Mouse (Mus musculus) heart, embryonic 16.5 days (tissue): ENCODE results near the gene Phlpp1. TPM values are rescaled to one million over a fixed set of nuclear protein-coding genes. Genes with fewer than 3 reads are reported as not detected.

ENCODE experiments used
- ATAC-seq: fragments of 200-750 bp; cut with Nextera tagmentation; replicated peaks from 2 replicates; pipeline ENCODE4 v1.8.0; 2017; ENCODE audit warnings: moderate number of reproducible peaks; ENCODE audit not compliant: insufficient read depth, low FRiP score; ENCODE audit errors: extremely low read depth
- H3K27ac ChIP-seq: fragments of 300-500 bp; sonication (generic); 2 replicates; pipeline ENCODE4 v1.5.1; 2014; ENCODE audit warnings: mild to moderate bottlenecking, low read length, control low read depth, moderate library complexity
- H3K27me3 ChIP-seq: fragments of 300-500 bp; sonication (generic); 2 replicates; pipeline ENCODE4 v1.6.1; 2014; ENCODE audit warnings: low read length, mixed read lengths; ENCODE audit not compliant: control insufficient read depth, insufficient read depth
- H3K36me3 ChIP-seq: fragments of 300-500 bp; sonication (generic); 2 replicates; pipeline ENCODE4 v1.6.1; 2014; ENCODE audit not compliant: control insufficient read depth, insufficient read depth
- H3K4me1 ChIP-seq: fragments of 300-500 bp; sonication (generic); 2 replicates; pipeline ENCODE4 v1.6.1; 2014; ENCODE audit warnings: low read length, mixed read lengths; ENCODE audit not compliant: control insufficient read depth, insufficient read depth
- H3K4me2 ChIP-seq: fragments of 300-500 bp; sonication (generic); 2 replicates; pipeline ENCODE4 v1.6.1; 2014; ENCODE audit warnings: low read depth, mild to moderate bottlenecking, control low read depth, low read length
- H3K4me3 ChIP-seq: fragments of 300-500 bp; sonication (generic); 2 replicates; pipeline ENCODE4 v1.5.1; 2014; ENCODE audit warnings: mild to moderate bottlenecking, control low read depth, low read length
- H3K9ac ChIP-seq: fragments of 300-500 bp; sonication (generic); 2 replicates; pipeline ENCODE4 v1.6.1; 2014; ENCODE audit warnings: low read length, control low read depth
- H3K9me3 ChIP-seq: fragments of 300-500 bp; sonication (generic); replicated peaks from 2 replicates; pipeline ENCODE4 v1.6.1; 2016; ENCODE audit warnings: low read length; ENCODE audit not compliant: control insufficient read depth
- WGBS: fragments of 180-500 bp; shearing (Covaris S2); extraction: QIAGEN DNeasy Blood & Tissue Kit; methylation state at CpG from one replicate; pipeline ENCODE4 v1.1.7; 2014; 5-methylcytosine and 5-hydroxymethylcytosine counted together
- polyA plus RNA-seq: library from polyadenylated mRNA; unstranded; fragments of >200 nt; fragmentation: Nextera tagmentation; extraction: Ambion mirVana; gene quantifications from 2 replicates; pipeline ENCODE4 v1.2.1, GENCODE M21; 2015

Gene Phlpp1
- polyA plus RNA-seq, 1 experiment from 2014 or later = 4.7 TPM

- Histone ChIP-seq H3K4me2 (no peak overlapping the region), H3K9me3 (no peaks in the 10 kb centered on the region), H3K9ac (no peak overlapping the region), H3K4me1 (0 out of 2 replicates have a peak, but pooled peaks cover 5% of the 10 kb centered on the region), H3K27me3 (no peaks in the 10 kb centered on the region), H3K36me3 (no peaks in the 10 kb centered on the region), H3K27ac (no peak overlapping the region), H3K4me3 (no peak overlapping the region)
- 73% methylated on average over 4 of the region's 4 CpGs for WGBS
- ATAC-seq = no peak
Measured at GRCm38 (mm10) chr1:106145565-106146190, 25.9 kb upstream of the Phlpp1 start.

DNA sequence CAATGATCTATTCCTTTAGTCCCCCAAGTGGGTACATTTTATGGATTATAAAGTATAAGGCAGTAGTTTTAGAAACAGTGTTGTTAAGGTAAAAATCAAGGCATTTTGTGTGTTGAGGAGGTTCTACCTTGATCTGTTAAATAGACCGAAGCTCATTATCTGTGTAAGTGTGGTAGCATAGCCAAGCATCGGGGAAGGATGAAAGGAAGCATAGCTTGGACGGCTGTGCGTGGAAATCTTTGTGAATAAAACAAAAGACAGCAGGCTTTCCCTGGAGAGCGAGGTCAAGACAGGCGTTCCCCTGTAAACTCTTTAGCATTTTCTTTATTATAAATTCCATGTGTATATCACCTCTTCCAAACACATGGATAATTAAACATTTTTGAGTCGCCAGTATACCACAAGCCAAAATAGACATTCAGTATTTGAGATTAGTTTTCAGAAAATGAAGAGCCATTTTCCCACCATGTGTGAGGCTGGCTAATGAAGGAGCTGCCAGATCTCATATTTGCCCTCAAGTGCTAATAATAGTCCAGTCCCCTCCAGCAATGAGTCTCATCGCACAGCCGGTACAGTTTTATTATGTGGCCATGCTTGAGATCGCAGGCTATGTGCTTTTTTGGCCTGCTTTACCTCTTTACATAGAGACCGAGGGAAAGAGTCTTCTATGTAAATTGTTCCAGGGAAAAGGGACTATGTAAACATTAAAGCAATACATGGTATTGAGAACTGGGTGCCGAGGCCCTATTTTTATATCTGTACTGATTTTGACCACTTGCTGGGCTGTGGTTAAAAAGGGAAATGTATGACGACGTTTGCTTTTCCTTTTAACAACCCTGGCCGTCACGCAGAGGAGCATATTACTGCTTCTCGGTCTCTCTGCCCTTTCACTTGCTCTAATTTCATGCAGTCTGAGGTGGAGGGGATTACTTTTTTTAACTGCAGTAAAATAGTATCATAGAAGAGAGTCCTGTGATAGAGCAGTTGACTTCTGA, 22.9 kb upstream of the Phlpp1 start:
- no peaks in the 10 kb centered on the region for H3K27me3 ChIP-seq
- H3K36me3 ChIP-seq = no peaks in the 10 kb centered on the region
- no peaks in the 10 kb centered on the region for H3K9me3 ChIP-seq
- H3K4me2 ChIP-seq = peak overlapping the region; percentile 22
- 0 out of 2 replicates have a peak, but pooled peaks cover 9% of the 10 kb centered on the region for H3K4me1 ChIP-seq
- no peak overlapping the region for H3K9ac ChIP-seq
- peak overlapping the region; percentile 25; the same call in 1 of the 2 replicates for H3K27ac ChIP-seq
- 54% methylated on average over 17 of the region's 17 CpGs for WGBS
- H3K4me3 ChIP-seq = no peak overlapping the region
- peak; percentile 67; the same call in 1 of the 2 replicates for ATAC-seq

- no peak for ATAC-seq
- Histone ChIP-seq H3K27me3 (no peaks in the 10 kb centered on the region), H3K9ac (no peak overlapping the region), H3K27ac (no peak overlapping the region), H3K9me3 (no peaks in the 10 kb centered on the region), H3K36me3 (no peaks in the 10 kb centered on the region), H3K4me2 (no peak overlapping the region), H3K4me3 (no peak overlapping the region), H3K4me1 (0 out of 2 replicates have a peak, but pooled peaks cover 9% of the 10 kb centered on the region)
- 78% methylated on average over 12 of the region's 12 CpGs for WGBS
Measured at GRCm38 (mm10) chr1:106151846-106152245, 19.7 kb upstream of the Phlpp1 start.

DNA sequence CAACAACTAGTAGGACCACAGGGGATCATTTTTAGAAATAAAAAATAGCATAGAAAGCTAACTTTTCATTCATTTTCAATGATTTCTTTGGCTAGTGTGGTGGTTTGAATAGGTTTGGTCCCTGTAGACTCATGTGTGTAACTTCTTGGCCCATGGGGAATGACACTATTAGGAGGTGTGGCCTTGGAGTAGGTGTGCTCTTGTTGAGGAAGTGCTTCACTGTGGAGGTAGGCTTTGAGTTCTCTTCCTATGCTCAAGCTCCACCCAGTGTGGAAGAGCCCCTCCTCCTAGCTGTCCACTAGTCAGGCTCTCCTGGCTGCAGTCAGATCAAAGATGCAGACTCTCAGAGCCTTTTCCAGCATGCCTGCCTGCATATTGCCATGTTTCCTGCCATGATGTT, 18.8 kb upstream of the Phlpp1 start:
- H3K9me3 ChIP-seq = no peaks in the 10 kb centered on the region
- no peak for ATAC-seq

DNA sequence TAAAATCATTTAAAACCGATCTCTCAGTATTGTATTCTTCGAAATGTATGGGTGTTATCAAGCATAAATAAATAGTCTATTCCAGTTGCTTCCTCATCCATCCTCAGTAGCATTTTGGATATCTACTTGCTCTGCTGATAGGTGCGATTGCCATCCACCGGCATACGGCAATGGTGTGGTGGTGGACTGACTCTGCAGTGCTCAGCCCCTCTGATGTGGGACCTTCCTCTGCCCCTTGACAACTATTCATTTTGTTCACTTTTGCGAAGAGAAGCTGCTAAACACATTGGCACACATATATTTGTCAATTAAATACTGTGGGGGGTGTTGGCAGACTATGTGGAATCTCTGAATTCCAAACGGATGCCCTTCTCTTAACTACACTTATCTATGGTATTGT, 17.0 kb upstream of the Phlpp1 start:
- WGBS = 88% methylated on average over 7 of the region's 7 CpGs
- Histone ChIP-seq H3K4me2 (no peak overlapping the region), H3K36me3 (no peaks in the 10 kb centered on the region), H3K9me3 (no peaks in the 10 kb centered on the region), H3K27me3 (no peaks in the 10 kb centered on the region), H3K4me1 (0 out of 2 replicates have a peak, but pooled peaks cover 3% of the 10 kb centered on the region), H3K27ac (no peak overlapping the region), H3K4me3 (no peak overlapping the region), H3K9ac (no peak overlapping the region)
- ATAC-seq = no peak

More for the DNA sequence above, 18.8 kb upstream of the Phlpp1 start:
- H3K4me3 ChIP-seq = no peak overlapping the region
- H3K36me3 ChIP-seq = no peaks in the 10 kb centered on the region
- no peak overlapping the region for H3K27ac ChIP-seq
- no peak overlapping the region for H3K4me2 ChIP-seq
- H3K4me1 ChIP-seq = 0 out of 2 replicates have a peak, but pooled peaks cover 9% of the 10 kb centered on the region
- H3K27me3 ChIP-seq = no peaks in the 10 kb centered on the region
- H3K9ac ChIP-seq = no peak overlapping the region

DNA sequence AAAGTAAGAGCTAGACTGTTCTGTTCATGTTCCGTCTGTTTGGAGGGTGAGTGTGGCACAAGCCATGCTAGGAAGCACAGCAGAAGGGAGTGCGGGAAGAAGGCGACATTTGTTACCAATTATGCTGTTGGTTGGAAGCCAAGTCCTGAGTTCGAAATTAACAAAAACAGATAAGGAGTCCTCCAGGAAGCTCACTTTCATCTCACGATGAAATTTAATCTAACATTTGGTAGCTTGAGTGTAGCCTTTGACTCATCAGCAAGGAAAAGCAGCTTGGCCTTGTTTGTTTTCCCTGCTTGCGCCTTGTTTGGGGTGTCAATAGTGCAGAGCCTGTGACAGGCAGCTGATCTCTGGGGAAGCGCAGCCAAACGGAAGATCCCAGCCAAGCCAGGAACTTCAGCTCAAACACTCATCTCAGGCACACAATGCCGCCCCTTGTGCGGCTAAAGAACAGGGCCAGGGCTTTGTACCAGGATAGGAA, 16.4 kb upstream of the Phlpp1 start:
- no peak for ATAC-seq
- 0 out of 2 replicates have a peak, but pooled peaks cover 3% of the 10 kb centered on the region for H3K4me1 ChIP-seq
- H3K27me3 ChIP-seq = no peaks in the 10 kb centered on the region
- WGBS = 47% methylated on average over 10 of the region's 10 CpGs
- H3K4me3 ChIP-seq = no peak overlapping the region
- no peak overlapping the region for H3K27ac ChIP-seq
- no peaks in the 10 kb centered on the region for H3K9me3 ChIP-seq
- no peaks in the 10 kb centered on the region for H3K36me3 ChIP-seq
- H3K9ac ChIP-seq = no peak overlapping the region
- H3K4me2 ChIP-seq = no peak overlapping the region

- WGBS = 80% methylated on average over 6 of the region's 6 CpGs
- Histone ChIP-seq H3K9ac (no peak overlapping the region), H3K4me1 (0 out of 2 replicates have a peak, but pooled peaks cover 3% of the 10 kb centered on the region), H3K36me3 (no peaks in the 10 kb centered on the region), H3K27ac (no peak overlapping the region), H3K4me3 (no peak overlapping the region), H3K4me2 (no peak overlapping the region), H3K27me3 (no peaks in the 10 kb centered on the region), H3K9me3 (no peaks in the 10 kb centered on the region)
- ATAC-seq = no peak
Measured at GRCm38 (mm10) chr1:106155702-106156101, 15.8 kb upstream of the Phlpp1 start.

DNA sequence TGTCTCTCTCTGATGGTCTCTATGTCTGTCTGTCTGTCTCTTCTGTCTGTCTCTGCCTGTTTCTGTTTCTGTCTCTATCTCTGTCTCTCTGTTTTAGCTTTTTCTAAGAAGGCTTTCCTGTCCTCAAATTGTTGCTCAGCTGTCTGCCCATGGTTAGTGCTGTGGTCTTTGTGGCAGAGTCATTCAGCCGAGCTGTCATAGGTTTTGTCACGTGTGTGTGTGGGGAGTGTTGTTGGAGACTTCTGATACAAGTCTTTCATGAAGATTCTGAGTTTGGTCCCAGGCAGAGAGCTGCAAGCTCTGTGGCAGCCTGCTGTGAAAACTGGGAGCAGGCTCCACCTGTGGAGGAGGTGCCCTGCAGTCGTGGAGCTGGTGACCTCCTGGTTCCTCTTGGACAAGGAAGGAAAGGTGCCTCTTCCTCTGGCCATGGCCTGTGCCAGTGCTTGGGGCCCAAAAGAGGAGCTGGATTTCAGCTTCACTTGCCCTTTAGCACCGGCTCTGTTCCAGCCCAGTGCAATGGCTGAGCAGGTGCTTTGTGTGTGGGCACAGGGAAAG, 13.5 kb upstream of the Phlpp1 start:
- no peaks in the 10 kb centered on the region for H3K36me3 ChIP-seq
- no peak for ATAC-seq
- H3K4me1 ChIP-seq = 0 out of 2 replicates have a peak, but pooled peaks cover 1% of the 10 kb centered on the region
- H3K27ac ChIP-seq = no peak overlapping the region
- H3K9me3 ChIP-seq = no peaks in the 10 kb centered on the region
- 56% methylated on average over 4 of the region's 4 CpGs for WGBS
- no peak overlapping the region for H3K9ac ChIP-seq
- H3K27me3 ChIP-seq = no peaks in the 10 kb centered on the region
- no peak overlapping the region for H3K4me2 ChIP-seq
- H3K4me3 ChIP-seq = no peak overlapping the region
